Mouse (Mus musculus) lung, embryonic 15.5 days (tissue): ENCODE measurements around the gene Iqcj. TPM values are rescaled to one million over a fixed set of nuclear protein-coding genes. Genes with fewer than 3 reads are reported as not detected.

Experiments
- ATAC-seq: fragments of 200-750 bp; cut with Nextera tagmentation; 2 replicates; pipeline ENCODE4 v1.8.0; 2017; ENCODE audit warnings: moderate number of reproducible peaks, borderline replicate concordance; ENCODE audit not compliant: low FRiP score, low TSS enrichment; ENCODE audit errors: extremely low read depth
- H3K27ac ChIP-seq: fragments of 300-500 bp; sonication (generic); 2 replicates; pipeline ENCODE4 v1.5.1; 2015; ENCODE audit warnings: moderate library complexity, mild to moderate bottlenecking, inconsistent platforms
- H3K27me3 ChIP-seq: fragments of 300-500 bp; sonication (generic); 2 replicates; pipeline ENCODE4 v1.6.1; 2015; ENCODE audit warnings: inconsistent platforms
- H3K36me3 ChIP-seq: fragments of 300-500 bp; sonication (generic); 2 replicates; pipeline ENCODE4 v1.6.1; 2015; ENCODE audit warnings: inconsistent platforms
- H3K4me1 ChIP-seq: fragments of 300-500 bp; sonication (generic); 2 replicates; pipeline ENCODE4 v1.6.1; 2015; ENCODE audit warnings: inconsistent platforms
- H3K4me2 ChIP-seq: fragments of 300-500 bp; sonication (generic); 2 replicates; pipeline ENCODE4 v1.6.1; 2015; ENCODE audit warnings: inconsistent platforms, mild to moderate bottlenecking, moderate library complexity
- H3K4me3 ChIP-seq: fragments of 300-500 bp; sonication (generic); 2 replicates; pipeline ENCODE4 v1.5.1; 2015; ENCODE audit warnings: mild to moderate bottlenecking, inconsistent platforms
- H3K9ac ChIP-seq: fragments of 300-500 bp; sonication (generic); 2 replicates; pipeline ENCODE4 v1.6.1; 2015; ENCODE audit warnings: inconsistent platforms
- H3K9me3 ChIP-seq: fragments of 300-500 bp; sonication (generic); 2 replicates; pipeline ENCODE4 v1.6.1; 2016; ENCODE audit warnings: inconsistent platforms
- WGBS: fragments of 180-500 bp; shearing (Covaris S2); methylation state at CpG from one replicate; pipeline ENCODE4 v1.1.7; 2015; 5-methylcytosine and 5-hydroxymethylcytosine counted together
- polyA plus RNA-seq: library from polyadenylated mRNA; unstranded; fragments of >200 nt; fragmentation: Nextera tagmentation; extraction: Ambion mirVana; gene quantifications from 2 replicates; pipeline ENCODE4 v1.2.1, GENCODE M21; 2015

Gene Iqcj
- polyA plus RNA-seq, 1 experiment from 2014 or later, result not detected

DNA sequence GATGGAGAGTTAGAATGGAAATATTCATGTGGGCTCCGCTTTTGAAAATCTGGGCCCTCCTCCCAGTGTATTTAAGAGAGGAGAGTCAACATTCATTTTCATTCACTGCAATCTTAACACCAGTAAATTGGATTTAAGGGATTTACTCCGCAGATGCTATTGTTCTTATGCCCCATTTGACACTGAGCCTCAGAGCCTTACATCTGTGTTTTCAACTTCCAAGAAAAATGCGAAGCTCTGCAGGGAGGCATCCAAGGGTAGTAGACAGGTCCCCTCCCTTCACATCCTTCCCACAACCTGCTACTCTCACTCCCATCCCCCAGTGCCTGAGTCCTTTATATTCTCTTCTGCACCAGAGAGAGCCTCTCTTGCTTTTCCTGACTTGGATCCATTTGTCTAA lies 68.1 kb downstream of the Iqcj start:
- no peak overlapping the region for H3K4me3 ChIP-seq
- no peak overlapping the region for H3K27ac ChIP-seq
- H3K4me1 ChIP-seq, result no peaks in the 10 kb centered on the region
- H3K36me3 ChIP-seq, result no peaks in the 10 kb centered on the region
- WGBS, result 44% methylated on average over 3 of the region's 3 CpGs
- no peaks in the 10 kb centered on the region for H3K9me3 ChIP-seq
- H3K4me2 ChIP-seq, result no peak overlapping the region
- H3K9ac ChIP-seq, result no peak overlapping the region
- no peaks in the 10 kb centered on the region for H3K27me3 ChIP-seq
- no peak for ATAC-seq

DNA sequence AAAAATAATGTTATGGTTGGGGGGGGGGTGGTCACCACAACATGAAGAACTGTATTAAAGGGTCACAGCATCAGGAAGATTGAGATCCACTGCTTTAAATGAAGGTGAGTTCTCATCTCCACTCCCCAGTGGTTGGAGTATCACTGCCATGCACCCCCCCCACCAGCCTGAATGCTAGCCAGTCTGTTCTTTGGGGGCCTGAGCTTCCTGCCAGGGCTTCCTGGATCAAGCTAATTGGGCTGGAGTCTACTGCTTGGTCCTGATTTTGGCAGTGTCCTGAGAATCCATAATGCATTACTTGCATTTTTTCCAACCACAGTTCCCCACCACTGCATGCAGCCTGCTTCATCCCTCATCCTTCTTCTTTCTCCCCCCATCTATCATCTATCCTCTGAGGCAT lies 68.7 kb downstream of the Iqcj start:
- Histone ChIP-seq H3K27ac (no peak overlapping the region), H3K4me3 (no peak overlapping the region), H3K36me3 (no peaks in the 10 kb centered on the region), H3K9ac (no peak overlapping the region), H3K4me1 (no peaks in the 10 kb centered on the region), H3K27me3 (no peaks in the 10 kb centered on the region), H3K9me3 (no peaks in the 10 kb centered on the region), H3K4me2 (no peak overlapping the region)
- ATAC-seq, result no peak

DNA sequence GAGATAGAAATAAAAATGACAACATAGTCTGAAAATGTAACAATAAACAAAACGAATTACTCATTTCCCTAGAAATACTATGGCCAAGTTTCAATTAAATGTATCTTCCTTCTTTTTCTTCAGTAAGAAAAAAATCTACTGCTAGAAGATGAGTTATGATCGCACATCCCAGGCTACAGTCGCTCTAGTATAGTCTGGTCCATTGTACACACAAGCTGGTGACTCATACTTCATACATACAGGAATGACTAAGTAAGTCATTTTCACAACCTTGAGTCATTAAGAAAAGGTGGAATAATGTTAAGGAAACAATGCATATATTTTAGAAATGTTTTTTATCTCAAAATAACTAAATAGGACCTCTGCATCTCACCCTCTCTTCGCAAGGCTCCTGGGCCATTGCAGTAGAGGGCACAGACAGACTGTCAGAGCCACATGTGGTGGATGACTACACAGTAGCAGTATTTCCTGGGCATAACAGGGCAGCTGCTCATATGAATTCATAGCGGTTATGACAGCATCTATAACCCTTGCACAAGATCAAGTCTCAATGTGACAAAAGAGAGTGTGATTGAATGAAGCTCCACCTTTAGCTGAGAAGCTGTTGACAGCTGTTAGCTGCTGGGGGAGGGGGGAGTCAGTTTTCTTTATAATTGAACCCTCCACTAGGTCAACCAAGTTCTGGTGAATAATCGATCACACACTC lies 70.1 kb downstream of the Iqcj start:
- H3K27ac ChIP-seq, result no peak overlapping the region
- no peaks in the 10 kb centered on the region for H3K4me1 ChIP-seq
- no peak overlapping the region for H3K4me2 ChIP-seq
- no peaks in the 10 kb centered on the region for H3K9me3 ChIP-seq
- H3K4me3 ChIP-seq, result no peak overlapping the region
- no peak for ATAC-seq
- H3K36me3 ChIP-seq, result no peaks in the 10 kb centered on the region
- H3K27me3 ChIP-seq, result no peaks in the 10 kb centered on the region
- no peak overlapping the region for H3K9ac ChIP-seq
- whole genome bisulfite sequencing, result 81% methylated on average over 6 of the region's 6 CpGs

GRCm38 (mm10) chr3:67974340-67974998 lies 82.4 kb downstream of the Iqcj start:
- 81% methylated on average over 2 of the region's 2 CpGs for WGBS
- no peak for ATAC-seq
- Histone ChIP-seq H3K9ac (no peak overlapping the region), H3K9me3 (no peaks in the 10 kb centered on the region), H3K27me3 (no peaks in the 10 kb centered on the region), H3K4me3 (no peak overlapping the region), H3K27ac (no peak overlapping the region), H3K36me3 (no peaks in the 10 kb centered on the region), H3K4me2 (no peak overlapping the region), H3K4me1 (no peaks in the 10 kb centered on the region)

DNA sequence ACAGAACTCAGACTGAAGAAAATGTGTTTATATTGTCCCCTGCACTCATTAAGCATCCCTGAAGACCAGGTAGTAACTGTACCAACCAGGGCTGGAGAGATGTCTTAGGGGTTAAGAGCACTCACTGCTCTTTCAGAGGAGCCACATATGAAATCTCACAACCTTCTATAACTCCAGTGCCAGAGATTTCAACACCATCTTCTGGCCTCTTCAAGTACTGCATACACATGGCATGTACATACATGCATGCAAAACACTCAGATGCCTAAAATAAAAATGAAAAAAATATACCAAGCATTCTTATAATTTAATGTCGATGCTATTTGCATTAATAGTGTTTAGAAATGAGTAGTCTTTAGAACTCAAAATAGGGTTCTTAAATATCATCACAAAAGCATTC lies 88.0 kb downstream of the Iqcj start:
- Histone ChIP-seq H3K4me1 (no peaks in the 10 kb centered on the region), H3K9me3 (no peaks in the 10 kb centered on the region), H3K9ac (no peak overlapping the region), H3K27ac (no peak overlapping the region), H3K4me3 (no peak overlapping the region), H3K4me2 (no peak overlapping the region), H3K36me3 (no peaks in the 10 kb centered on the region), H3K27me3 (no peaks in the 10 kb centered on the region)
- WGBS, result 73% methylated on average over 1 of the region's 1 CpGs
- ATAC-seq, result no peak

- WGBS, result 34% methylated on average over 12 of the region's 12 CpGs
- Histone ChIP-seq H3K27me3 (no peaks in the 10 kb centered on the region), H3K4me3 (no peak overlapping the region), H3K4me2 (no peak overlapping the region), H3K4me1 (no peaks in the 10 kb centered on the region), H3K36me3 (no peaks in the 10 kb centered on the region), H3K27ac (no peak overlapping the region), H3K9me3 (no peaks in the 10 kb centered on the region), H3K9ac (no peak overlapping the region)
- no peak for ATAC-seq
Measured at GRCm38 (mm10) chr3:67983329-67983728, 91.3 kb downstream of the Iqcj start.

GRCm38 (mm10) chr3:68002415-68002814 lies 110.4 kb downstream of the Iqcj start:
- peak; percentile 72; the same call in 1 of the 2 replicates for ATAC-seq
- 79% methylated on average over 4 of the region's 4 CpGs for WGBS
- Histone ChIP-seq H3K27ac (no peak overlapping the region), H3K27me3 (no peaks in the 10 kb centered on the region), H3K4me1 (no peaks in the 10 kb centered on the region), H3K36me3 (no peaks in the 10 kb centered on the region), H3K4me2 (no peak overlapping the region), H3K9ac (no peak overlapping the region), H3K4me3 (no peak overlapping the region), H3K9me3 (no peaks in the 10 kb centered on the region)

DNA sequence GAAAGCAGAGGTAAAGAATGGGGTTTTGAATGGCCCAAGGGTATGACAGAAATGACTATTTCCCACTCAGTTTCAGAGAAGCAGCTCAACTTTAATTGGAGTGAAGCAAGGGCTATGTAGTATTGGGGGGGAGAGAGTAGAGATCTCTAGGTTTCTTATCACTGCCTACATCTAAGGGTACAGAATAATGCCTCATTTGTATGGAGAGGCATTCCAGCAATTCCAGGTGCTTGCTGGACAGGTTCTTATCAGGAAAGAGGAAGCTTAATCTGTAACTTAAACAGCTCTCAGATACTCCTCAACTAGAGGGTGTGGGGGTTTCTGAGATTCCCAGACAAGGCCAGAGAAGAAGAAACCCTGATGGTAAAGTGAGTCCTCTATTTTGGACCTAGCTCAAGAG lies 120.3 kb downstream of the Iqcj start:
- Histone ChIP-seq H3K9ac (no peak overlapping the region), H3K9me3 (no peaks in the 10 kb centered on the region), H3K27ac (peak overlapping the region; percentile 63), H3K36me3 (no peaks in the 10 kb centered on the region), H3K4me3 (no peak overlapping the region), H3K27me3 (no peaks in the 10 kb centered on the region), H3K4me2 (no peak overlapping the region), H3K4me1 (no peaks in the 10 kb centered on the region)
- peak; percentile 88 for ATAC-seq

DNA sequence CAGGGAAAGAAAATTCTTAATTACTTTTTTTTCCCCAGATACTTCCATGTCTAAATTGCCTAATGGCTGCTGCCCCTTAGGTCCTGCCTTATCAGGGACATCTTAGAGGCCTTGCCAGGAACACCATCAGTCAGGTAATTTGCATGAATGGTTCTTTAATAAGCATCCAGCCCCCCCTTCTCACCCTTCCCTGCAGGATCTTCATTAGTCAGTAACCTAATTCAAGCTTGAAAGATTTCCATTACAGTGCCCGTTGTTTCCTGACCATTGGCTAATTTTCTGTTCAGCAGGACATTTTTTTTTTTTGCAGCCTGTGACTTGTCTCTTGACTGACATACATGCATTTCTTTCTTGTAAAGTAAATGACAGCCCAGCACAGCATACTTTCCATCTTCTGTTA lies 123.8 kb downstream of the Iqcj start:
- Histone ChIP-seq H3K4me2 (no peak overlapping the region), H3K27me3 (no peaks in the 10 kb centered on the region), H3K9me3 (no peaks in the 10 kb centered on the region), H3K9ac (no peak overlapping the region), H3K27ac (no peak overlapping the region), H3K4me1 (no peaks in the 10 kb centered on the region), H3K4me3 (no peak overlapping the region), H3K36me3 (no peaks in the 10 kb centered on the region)
- ATAC-seq, result no peak
- WGBS, result 55% methylated on average over 1 of the region's 1 CpGs

GRCm38 (mm10) chr3:68019401-68019800 lies 127.4 kb downstream of the Iqcj start:
- Histone ChIP-seq H3K9me3 (no peaks in the 10 kb centered on the region), H3K4me1 (no peaks in the 10 kb centered on the region), H3K36me3 (no peaks in the 10 kb centered on the region), H3K27me3 (no peaks in the 10 kb centered on the region), H3K4me3 (no peak overlapping the region), H3K4me2 (no peak overlapping the region), H3K9ac (no peak overlapping the region), H3K27ac (no peak overlapping the region)
- 57% methylated on average over 4 of the region's 4 CpGs for WGBS
- ATAC-seq, result no peak

GRCm38 (mm10) chr3:68036097-68036496 lies 144.1 kb downstream of the Iqcj start:
- Histone ChIP-seq H3K27me3 (no peaks in the 10 kb centered on the region), H3K9me3 (no peaks in the 10 kb centered on the region), H3K27ac (no peak overlapping the region), H3K4me2 (no peak overlapping the region), H3K9ac (no peak overlapping the region), H3K36me3 (no peaks in the 10 kb centered on the region), H3K4me3 (no peak overlapping the region), H3K4me1 (no peaks in the 10 kb centered on the region)
- ATAC-seq, result no peak
- WGBS, result 57% methylated on average over 3 of the region's 3 CpGs

DNA sequence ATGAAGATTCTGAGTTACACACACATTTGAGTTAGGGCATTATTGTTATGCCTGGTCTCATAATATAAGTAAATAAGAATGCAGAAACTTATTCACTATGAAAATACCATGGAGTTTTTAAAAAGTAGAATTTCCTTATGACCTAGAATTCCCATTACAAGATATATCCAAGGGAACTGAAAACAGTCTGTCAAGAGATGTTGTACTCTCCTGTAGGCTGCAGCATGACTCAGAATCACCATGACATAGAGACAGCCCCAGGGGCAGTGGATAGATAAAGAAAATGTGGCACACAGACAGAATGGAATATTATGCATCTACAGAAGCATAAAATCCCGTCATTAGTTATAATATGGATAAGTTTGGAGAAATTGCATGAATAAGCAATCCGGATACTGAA lies 150.9 kb downstream of the Iqcj start:
- Histone ChIP-seq H3K4me3 (no peak overlapping the region), H3K27ac (no peak overlapping the region), H3K9me3 (no peaks in the 10 kb centered on the region), H3K4me1 (no peaks in the 10 kb centered on the region), H3K9ac (no peak overlapping the region), H3K27me3 (no peaks in the 10 kb centered on the region), H3K4me2 (no peak overlapping the region), H3K36me3 (no peaks in the 10 kb centered on the region)
- WGBS, result 93% methylated on average over 2 of the region's 2 CpGs
- no peak for ATAC-seq
